8 mouse cellular contexts compared by ENCODE assay signal in the genomic region with DNA sequence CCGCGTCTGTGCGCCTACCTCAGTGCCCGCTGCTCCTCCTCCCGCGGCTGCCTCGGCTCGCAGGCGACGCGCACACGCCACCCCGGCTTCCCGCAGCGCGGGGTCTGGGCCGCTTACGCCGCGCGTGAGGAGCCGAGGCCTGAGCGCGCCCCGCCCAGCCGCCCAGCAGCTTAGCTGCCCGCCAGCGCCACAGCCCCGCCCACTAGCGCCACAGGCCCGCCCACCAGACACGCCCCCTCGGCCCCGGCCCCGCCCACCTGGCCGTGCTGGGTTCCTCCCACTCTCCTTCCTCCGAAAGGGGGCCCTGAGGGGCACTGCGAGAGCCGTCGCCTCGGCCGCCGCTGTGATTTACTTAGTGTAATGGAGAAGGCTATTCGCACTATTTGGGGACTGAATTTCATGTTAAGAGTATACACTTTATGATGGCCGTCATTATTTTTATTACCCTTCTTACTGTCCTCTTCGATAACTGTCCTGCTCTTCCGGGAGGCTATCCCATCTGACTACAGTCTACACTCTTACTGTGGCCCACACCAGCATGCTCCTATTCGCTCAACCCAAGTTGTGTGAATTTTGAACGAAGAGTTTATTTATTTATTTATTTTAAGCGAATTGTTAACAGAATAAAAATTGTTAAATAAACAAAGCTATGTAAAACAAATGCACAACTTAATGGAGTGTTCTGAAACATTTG. TPM values are rescaled to one million over a fixed set of nuclear protein-coding genes. Genes with fewer than 3 reads are reported as not detected.
DNase-seq lines count a peak whose midpoint lies in the region; ATAC-seq and TF ChIP-seq lines count a peak whose summit lies in the region.

A gene (minus strand): TSS at position 152 of the 694 bp plus-strand sequence.

- H3K9me3 ChIP-seq in forebrain, embryonic 14.5 days (replicated peaks; ENCODE audit: control insufficient read depth, low read length): no peaks in the 10 kb centered on the region
- H3K9me3 ChIP-seq in liver, embryonic 16.5 days (replicated peaks; ENCODE audit: control insufficient read depth, low read length): no peaks in the 10 kb centered on the region
- no peaks in the 10 kb centered on the region for H3K9me3 ChIP-seq in neural tube, embryonic 12.5 days
- no peaks in the 10 kb centered on the region for H3K9me3 ChIP-seq in stomach, postnatal 0 days (ENCODE audit: control insufficient read depth, low read length)

- no peak for TF ChIP-seq EP300 in stomach, postnatal 0 days (optimal IDR thresholded peaks at IDR 0.05)

- H3K4me1 ChIP-seq in forebrain, embryonic 14.5 days (ENCODE audit: control insufficient read depth, insufficient read depth, low read length): peaks cover 10% of the 10 kb centered on the region; the same call in 1 of the 2 replicates
- peaks cover 20% of the 10 kb centered on the region for H3K4me1 ChIP-seq in liver, embryonic 16.5 days (ENCODE audit: control insufficient read depth, low read depth, low read length)
- H3K4me1 ChIP-seq in neural tube, embryonic 12.5 days: peaks cover 19% of the 10 kb centered on the region
- H3K4me1 ChIP-seq in stomach, postnatal 0 days (replicated peaks; ENCODE audit: control insufficient read depth, insufficient read depth): peaks cover 11% of the 10 kb centered on the region

- peak; percentile 88 for DNase-seq in ES-CJ7 (ENCODE audit: low read depth, low spot score)
- DNase-seq in cerebellum, adult 11 months: peak; percentile 94
- peak; percentile 92 for DNase-seq in forebrain, embryonic 14.5 days (ENCODE audit: low spot score)
- DNase-seq in heart, postnatal 14 days: peak; percentile 100
- peak; percentile 36 for DNase-seq in large intestine, adult 2 months (ENCODE audit: low read depth, low spot score)
- DNase-seq in stomach, postnatal 0 days (ENCODE audit: low spot score): peak; percentile 99

- peak within 1 kb of the TSS; percentile 87 for H3K9ac ChIP-seq in forebrain, embryonic 14.5 days (ENCODE audit: low read length)
- peak within 1 kb of the TSS; percentile 87 for H3K9ac ChIP-seq in liver, embryonic 16.5 days (ENCODE audit: low read depth, low read length)
- peak within 1 kb of the TSS; percentile 87 for H3K9ac ChIP-seq in neural tube, embryonic 12.5 days
- peak within 1 kb of the TSS; percentile 94 for H3K9ac ChIP-seq in stomach, postnatal 0 days (ENCODE audit: low read length)

- H3K27me3 ChIP-seq in forebrain, embryonic 14.5 days (replicated peaks; ENCODE audit: control insufficient read depth, insufficient read depth, low read length): no peaks in the 10 kb centered on the region
- H3K27me3 ChIP-seq in liver, embryonic 16.5 days (ENCODE audit: control insufficient read depth, insufficient read depth, low read depth, low read length): no peaks in the 10 kb centered on the region
- H3K27me3 ChIP-seq in neural tube, embryonic 12.5 days (replicated peaks): no peaks in the 10 kb centered on the region
- H3K27me3 ChIP-seq in stomach, postnatal 0 days (ENCODE audit: control insufficient read depth, insufficient read depth, low read length): no peaks in the 10 kb centered on the region

- peak within 1 kb of the TSS; percentile 53 for H3K4me2 ChIP-seq in forebrain, embryonic 14.5 days (ENCODE audit: low read length)
- peak within 1 kb of the TSS; percentile 95 for H3K4me2 ChIP-seq in liver, embryonic 16.5 days (ENCODE audit: low read depth, low read length)
- H3K4me2 ChIP-seq in neural tube, embryonic 12.5 days (replicated peaks): peak within 1 kb of the TSS; percentile 71
- peak within 1 kb of the TSS; percentile 52 for H3K4me2 ChIP-seq in stomach, postnatal 0 days (replicated peaks; ENCODE audit: low read depth)

- H3K27ac ChIP-seq in forebrain, embryonic 14.5 days (ENCODE audit: low read depth, low read length): peak within 1 kb of the TSS; percentile 94
- peak within 1 kb of the TSS; percentile 87 for H3K27ac ChIP-seq in liver, embryonic 16.5 days (ENCODE audit: low read length)
- peak within 1 kb of the TSS; percentile 93 for H3K27ac ChIP-seq in neural tube, embryonic 12.5 days
- H3K27ac ChIP-seq in stomach, postnatal 0 days (replicated peaks): peak within 1 kb of the TSS; percentile 99

- peak within 1 kb of the TSS; percentile 84 for H3K4me3 ChIP-seq in forebrain, embryonic 14.5 days (ENCODE audit: low read depth, low read length)
- H3K4me3 ChIP-seq in liver, embryonic 16.5 days (ENCODE audit: low read depth, low read length): peak within 1 kb of the TSS; percentile 83
- peak within 1 kb of the TSS; percentile 82 for H3K4me3 ChIP-seq in neural tube, embryonic 12.5 days
- H3K4me3 ChIP-seq in stomach, postnatal 0 days (ENCODE audit: low read depth, low read length): peak within 1 kb of the TSS; percentile 86

- peak; percentile 48 for TF ChIP-seq CTCF in stomach, postnatal 0 days (IDR thresholded peaks at IDR 0.05; ENCODE audit: low read depth)

- 2% methylated on average over 31 of the region's 50 CpGs for WGBS in forebrain, embryonic 14.5 days
- 2% methylated on average over 47 of the region's 50 CpGs for WGBS in large intestine, adult 2 months
- WGBS in liver, embryonic 16.5 days (ENCODE audit: insufficient replicate concordance): under 1% methylated on average over 46 of the region's 50 CpGs
- WGBS in neural tube, embryonic 12.5 days: 2% methylated on average over 47 of the region's 50 CpGs
- 1% methylated on average over 40 of the region's 50 CpGs for WGBS in stomach, postnatal 0 days

- ATAC-seq in forebrain, embryonic 14.5 days: peak; percentile 95
- ATAC-seq in liver, embryonic 16.5 days (ENCODE audit: low read depth): peak; percentile 88
- ATAC-seq in neural tube, embryonic 12.5 days (ENCODE audit: low FRiP score, low read depth): peak; percentile 93
- ATAC-seq in stomach, postnatal 0 days (ENCODE audit: low FRiP score, low TSS enrichment): peak; percentile 97

- H3K36me3 ChIP-seq in forebrain, embryonic 14.5 days (ENCODE audit: control insufficient read depth, insufficient read depth, low read length): no peaks in the 10 kb centered on the region
- no peaks in the 10 kb centered on the region for H3K36me3 ChIP-seq in liver, embryonic 16.5 days (ENCODE audit: control insufficient read depth, insufficient read depth)
- H3K36me3 ChIP-seq in neural tube, embryonic 12.5 days: no peaks in the 10 kb centered on the region
- no peaks in the 10 kb centered on the region for H3K36me3 ChIP-seq in stomach, postnatal 0 days (ENCODE audit: control insufficient read depth, insufficient read depth, low read length)

- intact Hi-C loops in heart, postnatal 14 days (cut with DNase I): loop anchor here (5.0 kb wide), 2 partner anchors 54 to 69 kb away; no protein-coding TSS in a partner anchor

RNA-seq across cellular contexts. Expression of the gene that starts here (rescaled TPM):
- 20.6 and 25.8 TPM in 2 replicates for polyA plus RNA-seq in forebrain, embryonic 14.5 days (2014; fragmentation: Nextera tagmentation; extraction: Ambion mirVana)
- 100 to 1,000 TPM; 201 to 214 TPM for total RNA-seq in heart, postnatal 14 days (2021)
- 1.8 and 3.0 TPM in 2 replicates for polyA plus RNA-seq in large intestine, adult 2 months (2012; rRNA removed)
- 3.8 and 4.5 TPM in 2 replicates for polyA plus RNA-seq in liver, embryonic 16.5 days (2015; fragmentation: Nextera tagmentation; extraction: Ambion mirVana)
- polyA plus RNA-seq in neural tube, embryonic 12.5 days (2016; fragmentation: Nextera tagmentation; extraction: Ambion mirVana): 20.3 and 20.7 TPM in 2 replicates
- 6.8 TPM in 2 replicates for polyA plus RNA-seq in stomach, postnatal 0 days (2015; fragmentation: Nextera tagmentation; extraction: Ambion mirVana)

Comparison
In these comparisons a context has a peak if more than half of its experiments do, and no peak if none do; other contexts are left out.
1. Peak in every context shown above with its lines: DNase-seq, ATAC-seq, H3K4me3 ChIP-seq and H3K27ac ChIP-seq.
2. DNase-seq: peak in every context shown above with its lines; median percentile 100 in heart, postnatal 14 days; 99 in stomach, postnatal 0 days; 94 in cerebellum, adult 11 months; 92 in forebrain, embryonic 14.5 days; 88 in ES-CJ7; 36 in large intestine, adult 2 months.